Mouse (Mus musculus) gastrocnemius, postnatal 25 days (tissue): ENCODE results near the gene 2210011C24Rik. TPM values are rescaled to one million over a fixed set of nuclear protein-coding genes. Genes with fewer than 3 reads are reported as not detected.
A peak's percentile ranks its signal among the peaks of the same experiment; 100 is the strongest.

ENCODE experiments used
- DNase-seq: peaks from one replicate; pipeline ENCODE4 v3.0.0; 2022
- long read RNA-seq, 2 experiments: library from polyadenylated mRNA; stranded (forward); transcript quantifications; one replicate each; pipeline ENCODE4 v2.0.0; 2021
- total RNA-seq, 2 experiments: library from RNA; stranded (reverse); gene quantifications; 1 replicate in 1 of 2; 2 replicates in 1 of 2; pipeline ENCODE4 v1.2.3; 2021

2210011C24Rik gene
- total RNA-seq, result 1 to 10 TPM; 3.3 to 5.9 TPM
- long read RNA-seq, experiment 1, transcript 2210011C24Rik-204 (3 exons, 1,351 nt), result major isoform, 8 of 13 reads
- long read RNA-seq, experiment 1, partial matches to known transcripts, result 1 of 13 reads
- long read RNA-seq, experiment 1, other reads (novel, unspliced or antisense), result 2 of 13 reads
- long read RNA-seq, experiment 2, partial matches to known transcripts, result 2 of 7 reads
- long read RNA-seq, experiment 2, other reads (novel, unspliced or antisense), result 1 of 7 reads

DNA sequence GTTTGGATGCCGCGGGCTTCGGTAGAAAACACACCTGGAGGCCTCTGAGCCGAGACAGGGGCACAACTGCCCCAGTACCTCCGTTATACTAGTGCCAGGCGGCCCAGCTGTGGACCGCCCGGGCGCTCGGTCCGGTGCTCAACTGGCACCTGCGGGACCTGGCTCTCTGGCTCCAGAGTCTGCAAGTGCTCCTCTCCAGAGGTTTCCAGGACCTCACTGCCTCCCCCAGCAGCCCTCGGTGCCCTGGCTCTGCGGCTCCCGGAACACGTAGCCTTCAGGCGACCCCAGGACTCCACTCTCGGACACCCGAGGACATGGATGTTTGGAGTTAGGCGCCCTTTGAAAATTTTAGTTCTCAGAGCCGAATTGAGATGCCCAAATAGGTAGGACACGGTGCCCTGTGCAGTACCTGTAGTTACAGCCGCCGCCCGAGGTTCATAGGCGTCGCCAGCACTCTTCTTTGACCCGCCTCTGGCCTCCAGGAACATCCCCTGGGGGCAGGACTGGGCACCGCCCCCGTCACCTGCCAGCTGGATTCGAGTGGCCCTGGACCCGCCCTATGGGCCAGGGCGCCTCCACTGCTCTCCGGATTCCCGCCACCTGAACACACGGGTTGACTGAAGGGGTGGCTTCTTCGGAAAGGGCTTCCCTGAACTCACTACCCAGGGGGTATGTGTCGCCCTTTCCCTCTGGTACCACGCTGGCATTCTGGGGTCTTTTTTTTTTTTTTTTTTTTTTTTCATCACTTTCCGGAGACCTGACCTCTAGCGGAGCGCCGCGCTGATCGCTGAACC is at the start of gene 2210011C24Rik:
2210011C24Rik (minus strand) TSS at position 467 of the 794 bp plus-strand sequence.
- DNase-seq, result peak; percentile 46

DNA sequence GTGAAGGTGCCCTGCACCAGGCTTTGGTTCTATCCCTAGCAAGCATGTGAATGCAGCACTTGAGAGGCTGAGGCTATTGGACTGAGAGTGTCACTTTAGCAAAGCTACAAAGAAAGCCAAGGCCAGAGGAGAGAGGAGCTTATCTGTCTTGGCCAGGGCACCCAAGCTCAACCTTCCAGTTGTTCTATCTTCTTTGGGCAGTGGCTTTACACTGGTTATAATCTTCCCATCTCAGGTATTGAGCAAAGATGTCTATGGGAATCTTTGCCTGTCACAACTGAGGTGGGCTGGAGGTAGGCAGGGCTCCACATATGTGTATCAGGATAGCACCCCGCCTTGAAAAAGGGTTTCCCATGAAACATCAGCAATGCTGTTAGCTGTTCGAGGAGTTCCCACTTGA is 48.3 kb upstream of the 2210011C24Rik start:
- DNase-seq, result no peak

DNA sequence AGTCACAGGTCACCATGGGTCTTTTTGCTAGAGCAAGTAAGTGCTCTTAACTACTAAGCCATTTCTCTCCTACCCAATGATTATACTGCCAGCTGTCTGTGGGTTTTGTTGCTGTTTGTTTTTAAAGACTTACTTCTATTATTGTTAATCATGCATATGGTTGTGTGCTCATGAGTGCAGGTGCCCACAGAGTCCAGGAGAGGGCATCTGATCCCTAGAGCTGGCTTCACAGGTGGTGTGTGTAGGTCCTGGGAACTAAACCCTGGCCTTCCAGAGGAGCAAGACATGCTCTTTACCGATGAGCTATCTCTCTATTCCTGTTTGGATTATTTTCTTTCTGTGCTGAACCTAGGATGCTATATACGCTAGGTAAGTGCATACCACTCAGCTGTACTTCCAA is 47.3 kb upstream of the 2210011C24Rik start:
- DNase-seq, result no peak

DNA sequence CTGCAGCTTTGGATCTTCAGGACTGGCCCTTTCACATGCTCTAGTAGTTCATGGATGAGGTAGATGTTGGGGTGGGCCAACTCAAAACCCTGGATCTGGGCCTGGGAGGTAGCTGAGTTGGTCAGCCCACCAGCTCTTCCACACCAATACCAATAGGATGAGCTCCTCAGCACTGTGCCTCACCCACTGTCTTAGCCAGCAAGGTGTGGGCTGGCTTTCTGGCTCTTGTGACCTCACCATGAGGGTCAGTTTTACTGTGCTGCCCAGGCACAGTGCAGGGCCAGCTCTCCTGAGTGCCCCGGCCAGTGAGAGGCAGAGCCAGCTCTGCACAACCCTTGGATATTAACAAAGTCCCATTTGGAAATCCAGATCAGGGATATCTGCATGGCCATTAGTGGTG is 45.9 kb upstream of the 2210011C24Rik start:
- no peak for DNase-seq

DNA sequence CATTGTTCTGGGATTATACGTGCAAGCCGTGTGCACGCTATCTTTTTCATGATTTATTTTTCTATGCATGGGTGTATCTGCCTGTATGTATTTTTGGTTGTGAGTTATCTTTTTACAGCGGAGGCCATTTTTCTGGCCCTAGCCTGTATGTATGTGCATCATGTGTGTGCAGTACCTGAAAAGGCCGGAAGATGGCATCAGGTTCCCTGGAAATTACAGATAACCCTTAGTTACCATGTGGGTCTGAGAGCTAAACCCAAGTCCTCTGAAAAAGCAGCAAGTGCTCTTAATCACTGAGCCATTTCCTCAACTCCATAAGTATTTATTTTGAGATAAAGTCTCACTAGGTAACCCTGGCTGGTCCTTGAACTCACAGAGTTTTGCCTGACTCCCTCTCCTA is 41.3 kb upstream of the 2210011C24Rik start:
- no peak for DNase-seq

DNA sequence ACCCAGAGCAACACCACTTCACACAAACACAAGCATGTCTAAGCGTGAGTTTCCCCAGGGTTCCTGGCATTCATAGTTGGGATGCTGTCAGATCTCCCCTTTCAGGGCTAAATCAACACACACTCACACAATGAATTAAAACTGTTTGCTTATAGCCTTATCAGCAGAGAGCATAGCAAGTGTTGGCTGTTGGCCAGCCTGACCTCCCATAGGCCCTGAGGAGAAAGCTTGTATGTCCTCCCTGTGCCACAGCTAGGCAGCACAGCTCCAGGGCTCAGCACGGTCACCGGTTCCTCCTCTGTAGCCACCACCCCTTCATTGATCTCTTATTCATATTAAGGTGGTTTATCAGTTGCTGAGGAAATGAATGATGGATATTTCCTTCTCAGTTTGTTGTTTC is 40.8 kb upstream of the 2210011C24Rik start:
- DNase-seq, result no peak

DNA sequence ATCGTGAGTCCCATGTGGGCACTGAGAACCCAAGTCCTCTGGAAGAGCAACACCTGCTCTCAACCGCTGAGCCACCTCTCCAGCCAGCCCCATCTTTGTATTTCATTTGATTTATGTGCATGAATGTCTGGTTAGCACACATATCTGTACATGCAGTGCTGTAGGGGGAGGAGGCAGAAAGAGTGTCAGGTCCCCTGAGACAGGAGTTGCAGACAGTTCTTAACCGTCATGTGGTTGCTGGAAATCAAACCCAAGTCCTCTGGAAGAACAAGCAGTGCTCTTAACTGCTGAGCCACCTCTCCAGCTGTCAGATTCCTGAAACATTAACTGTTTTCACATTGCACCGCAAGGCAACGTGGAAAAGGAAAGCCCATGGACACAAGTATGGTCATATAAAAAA is 36.2 kb upstream of the 2210011C24Rik start:
- DNase-seq, result no peak

DNA sequence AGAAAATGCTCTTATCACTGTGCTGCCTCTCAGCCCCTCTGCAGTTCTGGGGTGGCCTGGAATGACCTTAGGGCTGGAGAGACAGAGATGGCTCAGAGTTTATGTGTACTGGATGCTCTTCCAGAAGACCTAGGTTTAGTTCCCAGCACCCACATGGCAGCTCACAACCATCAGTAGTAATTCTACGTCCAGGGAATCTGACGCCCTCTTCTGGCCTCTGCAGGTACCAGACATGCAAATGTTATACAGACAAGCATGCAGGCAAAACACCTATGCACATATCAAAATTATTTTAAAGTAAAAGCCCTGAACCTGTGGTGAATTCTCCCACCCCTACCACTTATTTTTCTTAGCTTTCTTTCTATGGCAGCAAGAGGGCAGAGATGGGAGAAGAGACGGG is 34.5 kb upstream of the 2210011C24Rik start:
- DNase-seq, result no peak

DNA sequence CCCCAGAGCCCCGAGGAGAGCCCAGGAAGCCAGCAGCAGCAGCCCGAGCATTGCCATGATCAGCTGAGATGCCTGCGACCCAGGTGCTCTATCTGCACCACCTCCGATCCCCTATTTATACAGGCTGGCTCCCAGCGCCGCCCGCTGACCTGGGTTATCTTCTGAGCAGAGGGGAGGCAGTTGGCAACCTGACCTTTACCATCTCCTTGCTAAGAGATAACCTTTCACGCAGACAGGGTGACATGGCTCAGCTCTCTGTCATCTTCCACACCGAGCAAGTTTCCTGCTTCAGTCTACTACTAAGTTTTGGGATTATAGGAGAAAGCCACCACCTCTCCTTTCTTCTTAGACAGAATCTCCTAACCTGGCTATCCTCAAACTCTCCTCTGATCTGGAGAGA is 32.9 kb upstream of the 2210011C24Rik start, which contains the start of gene Rln3:
Rln3 (minus strand) TSS at position 101 of the 400 bp plus-strand sequence.
- no peak for DNase-seq

DNA sequence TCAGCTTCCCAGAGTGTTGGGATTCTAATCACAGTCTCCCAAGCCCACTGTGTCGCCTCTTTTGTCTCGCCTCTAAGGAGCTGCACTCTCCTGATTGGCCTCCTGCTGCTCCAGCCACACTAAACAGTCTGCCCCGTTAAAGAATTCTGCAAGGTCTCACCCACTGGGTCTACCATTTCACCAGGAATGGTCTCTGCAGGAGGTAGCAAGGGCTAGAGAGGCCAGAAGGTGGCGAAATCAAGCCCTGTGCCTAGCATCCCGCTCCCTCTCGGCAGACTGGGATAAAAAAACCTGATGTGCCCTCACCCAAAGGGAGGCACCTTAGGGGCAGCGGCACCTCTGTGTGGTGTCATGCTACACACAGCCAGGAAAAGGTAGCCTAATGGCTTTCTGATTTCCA is 32.1 kb upstream of the 2210011C24Rik start:
- DNase-seq, result no peak

DNA sequence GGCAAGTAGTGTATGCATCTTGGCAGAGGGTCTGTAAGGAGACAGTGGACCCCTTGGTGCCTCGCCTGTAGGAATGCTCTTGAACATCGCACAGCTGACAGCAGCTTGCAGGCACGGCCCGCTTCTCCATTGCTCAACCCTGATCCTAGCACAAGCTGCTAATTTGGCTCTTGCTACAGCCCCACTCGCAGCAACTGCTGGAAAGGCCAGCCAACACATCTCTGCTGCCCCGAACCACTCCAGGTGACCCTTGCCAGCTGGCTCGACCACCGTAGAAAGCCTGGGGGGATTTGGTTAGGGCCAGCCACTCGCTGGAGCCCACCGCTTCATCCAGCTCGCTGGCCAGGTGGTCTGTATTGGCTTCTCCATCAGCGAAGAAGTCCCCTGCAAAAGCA is 31.0 kb upstream of the 2210011C24Rik start:
- DNase-seq, result no peak

DNA sequence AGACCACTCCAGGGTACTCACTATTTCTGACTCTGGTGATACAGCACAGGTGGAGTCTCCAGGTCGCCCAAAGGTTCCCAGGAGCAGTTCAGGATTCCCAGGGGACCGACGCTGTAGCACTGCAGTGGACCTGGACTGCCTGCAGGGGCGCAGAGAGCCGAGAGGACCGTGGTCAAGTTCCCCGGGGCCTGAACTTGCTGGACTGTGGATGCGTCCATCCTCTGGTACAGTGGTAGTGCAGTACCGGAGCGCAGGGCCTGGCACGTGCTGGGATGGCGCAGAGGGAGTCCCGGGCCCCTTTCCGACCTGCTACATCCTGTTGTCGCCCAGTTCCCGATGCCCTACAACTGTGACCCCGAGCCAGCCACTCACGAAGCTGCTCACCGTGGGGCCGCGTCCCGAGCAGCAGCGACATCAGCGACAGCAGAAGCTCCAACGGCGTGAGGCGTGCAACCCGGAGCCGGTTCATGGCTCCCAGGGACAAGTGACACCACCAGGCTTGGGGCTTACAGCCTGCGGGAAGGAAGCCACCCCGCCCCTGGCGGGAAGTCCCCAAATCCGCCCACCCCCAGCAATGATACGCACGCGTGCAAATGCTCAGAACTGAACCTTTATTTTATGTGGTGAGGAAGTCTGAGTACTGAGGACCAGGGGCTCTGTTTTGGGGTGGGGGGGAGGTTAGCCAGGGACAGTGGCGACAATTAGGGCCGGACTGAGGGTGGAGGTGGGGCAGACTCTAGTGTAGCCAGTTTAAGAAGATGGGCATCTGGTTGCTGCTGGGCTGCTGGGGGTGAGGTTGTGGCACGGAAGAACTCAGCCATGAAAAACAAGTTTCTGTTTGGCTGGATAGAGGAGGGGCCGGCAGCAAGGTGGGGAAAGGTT is 30.3 kb upstream of the 2210011C24Rik start, which contains the start of gene Il27ra:
Il27ra (minus strand) TSS at position 524 of the 882 bp plus-strand sequence.
- peak; percentile 57 for DNase-seq

DNA sequence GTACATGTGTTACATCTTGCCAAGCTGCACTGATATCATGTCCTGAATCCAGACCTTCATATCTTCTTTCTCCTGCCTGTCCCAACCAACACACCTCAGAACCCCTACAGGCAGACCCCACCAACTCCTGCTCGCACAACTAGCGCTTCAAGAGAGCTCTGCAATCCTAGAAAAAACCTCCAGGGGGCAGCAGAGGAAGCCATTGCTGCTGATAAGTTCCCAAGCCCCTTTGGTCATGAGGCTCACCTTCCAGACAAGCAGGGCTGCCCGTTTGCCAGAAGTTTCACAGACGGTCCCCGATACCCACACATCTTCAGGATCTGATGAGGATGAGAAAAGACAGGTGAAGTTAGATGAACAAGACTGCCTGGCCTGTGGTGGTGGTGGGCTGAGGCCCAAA is 27.1 kb upstream of the 2210011C24Rik start:
- peak; percentile 39 for DNase-seq

DNA sequence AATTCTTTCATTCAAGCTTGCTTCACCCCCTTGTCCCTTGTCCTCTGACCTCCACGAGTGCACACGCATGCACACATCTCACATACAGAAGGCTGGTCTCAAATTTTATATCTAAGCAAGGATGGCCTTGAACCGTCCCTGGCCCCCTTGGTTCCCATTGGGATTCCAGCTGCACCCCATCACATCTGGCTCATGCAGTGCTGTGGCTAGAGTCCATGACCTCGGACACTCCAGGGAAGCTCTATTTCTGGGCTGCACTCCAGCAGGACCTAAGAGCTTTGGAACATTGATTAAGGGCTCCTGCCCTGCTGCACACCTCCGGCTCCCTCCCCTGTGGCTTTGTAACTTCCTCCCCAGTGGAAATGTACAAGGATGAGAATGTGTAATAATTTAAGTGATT is 26.0 kb upstream of the 2210011C24Rik start:
- no peak for DNase-seq

DNA sequence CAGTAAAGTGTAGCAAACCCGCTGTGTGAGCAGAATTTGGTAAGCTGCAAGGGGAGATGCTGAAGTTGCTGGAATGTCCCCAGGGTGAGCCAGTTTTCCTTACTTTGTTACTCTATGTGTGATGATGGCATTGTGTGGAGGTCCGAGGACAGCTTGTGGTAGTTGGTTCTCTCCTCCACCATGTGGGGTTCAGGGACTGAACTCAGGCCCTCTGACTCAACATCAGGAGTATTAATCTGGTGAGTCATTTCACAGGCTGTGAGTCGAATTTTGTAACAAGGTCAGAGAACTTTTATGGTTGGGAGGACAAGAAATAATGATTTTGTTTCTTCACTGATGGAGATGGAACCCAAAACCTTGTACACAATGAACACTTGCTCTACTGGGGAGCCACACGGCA is 20.8 kb upstream of the 2210011C24Rik start:
- no peak for DNase-seq

DNA sequence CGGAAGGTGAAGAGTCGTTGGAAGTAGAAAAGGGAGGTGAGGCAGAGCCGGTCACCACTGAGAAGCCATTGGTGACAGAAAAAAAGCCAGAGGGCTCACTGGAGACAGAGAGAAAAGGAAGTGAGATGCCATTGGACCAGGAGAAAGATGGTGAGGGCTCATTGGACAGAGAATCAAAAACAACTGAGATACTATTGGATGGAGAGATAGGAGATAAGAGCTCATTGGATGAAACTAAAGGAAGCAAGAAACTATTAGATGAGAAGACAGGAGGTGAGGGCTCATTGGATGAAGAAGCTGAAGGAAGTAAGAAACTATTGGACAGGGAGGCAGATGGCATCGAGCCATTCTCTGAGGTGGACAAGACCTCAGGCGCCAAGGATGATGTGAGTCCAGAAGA is 17.3 kb upstream of the 2210011C24Rik start:
- DNase-seq, result no peak

DNA sequence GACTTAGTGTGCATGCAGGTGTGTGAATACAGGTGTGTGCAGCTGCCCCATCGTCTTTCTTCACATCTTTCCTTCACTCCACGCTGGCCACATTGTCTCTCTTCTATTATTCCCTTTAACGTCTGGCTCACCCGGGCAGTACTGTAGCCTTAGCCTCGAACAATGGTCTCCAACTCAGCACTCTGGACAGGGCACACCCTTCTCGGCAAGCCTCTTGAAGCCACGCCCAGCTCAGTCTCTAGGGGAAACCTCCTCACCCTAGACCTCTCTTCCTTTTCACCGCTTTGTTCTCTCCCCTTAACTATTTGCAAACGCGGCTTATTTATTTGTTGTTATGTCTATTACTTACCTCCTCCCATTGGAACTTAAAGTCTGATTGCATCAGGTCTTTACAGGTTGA is 15.5 kb upstream of the 2210011C24Rik start:
- no peak for DNase-seq

DNA sequence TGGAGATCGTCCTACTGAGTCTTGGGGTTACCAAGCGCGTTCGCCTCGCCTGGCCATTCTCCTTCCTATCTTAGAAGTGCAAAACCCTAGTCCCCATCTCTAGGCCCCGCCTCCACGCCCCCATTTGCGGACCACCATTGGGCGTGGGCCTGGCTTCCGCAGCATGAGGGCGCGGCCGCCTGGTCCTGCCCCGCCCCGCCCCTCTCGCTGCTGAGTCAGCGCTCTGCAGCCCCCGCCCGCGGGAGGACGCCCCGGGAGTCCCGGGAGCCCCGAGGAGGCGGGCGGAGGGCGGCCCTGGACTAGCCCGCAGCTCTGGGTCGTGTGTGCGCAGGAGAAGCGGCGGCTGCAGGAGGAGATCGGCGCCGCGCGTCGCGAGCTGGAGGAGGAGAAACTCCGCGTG is 13.9 kb upstream of the 2210011C24Rik start:
- DNase-seq, result peak; percentile 62

DNA sequence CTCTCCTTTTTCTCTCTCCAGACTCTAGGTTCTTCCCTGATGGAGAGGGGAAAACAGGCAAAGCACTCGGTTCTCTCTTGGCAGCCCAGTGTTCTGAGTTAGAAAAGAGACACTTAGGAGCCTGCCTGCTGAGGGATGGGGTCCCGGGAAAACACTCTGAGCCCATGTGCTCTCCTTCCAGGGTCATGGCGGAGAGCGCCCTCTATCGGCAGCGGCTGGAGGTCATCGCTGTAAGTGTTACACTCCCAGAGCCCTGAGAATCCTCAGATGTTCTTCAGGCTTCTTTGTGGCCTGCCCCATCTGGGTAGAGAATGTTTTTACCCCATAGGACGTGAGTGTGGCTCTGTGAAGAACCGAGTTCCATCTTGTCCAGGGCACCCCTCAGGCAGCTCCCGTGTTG is 12.2 kb upstream of the 2210011C24Rik start:
- DNase-seq, result no peak

DNA sequence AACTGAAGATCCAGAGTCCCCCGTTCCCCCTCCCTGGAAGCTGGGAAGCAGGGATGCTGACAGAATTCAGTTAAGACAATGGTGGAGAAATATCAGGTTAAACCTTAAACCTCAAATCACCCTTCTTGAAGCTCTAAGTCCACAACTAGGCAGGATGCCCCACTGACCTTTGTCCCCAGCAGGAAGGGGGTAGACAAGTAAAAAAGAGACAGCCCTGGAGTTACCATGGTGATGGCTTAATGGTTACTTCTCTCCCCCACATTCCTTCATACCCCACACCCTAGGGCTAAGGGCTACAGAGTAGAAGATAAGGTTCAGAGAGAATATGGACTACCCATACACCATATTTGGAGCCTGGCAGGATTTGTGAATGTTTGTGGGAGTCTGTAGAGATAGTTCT is 11.7 kb upstream of the 2210011C24Rik start:
- no peak for DNase-seq

DNA sequence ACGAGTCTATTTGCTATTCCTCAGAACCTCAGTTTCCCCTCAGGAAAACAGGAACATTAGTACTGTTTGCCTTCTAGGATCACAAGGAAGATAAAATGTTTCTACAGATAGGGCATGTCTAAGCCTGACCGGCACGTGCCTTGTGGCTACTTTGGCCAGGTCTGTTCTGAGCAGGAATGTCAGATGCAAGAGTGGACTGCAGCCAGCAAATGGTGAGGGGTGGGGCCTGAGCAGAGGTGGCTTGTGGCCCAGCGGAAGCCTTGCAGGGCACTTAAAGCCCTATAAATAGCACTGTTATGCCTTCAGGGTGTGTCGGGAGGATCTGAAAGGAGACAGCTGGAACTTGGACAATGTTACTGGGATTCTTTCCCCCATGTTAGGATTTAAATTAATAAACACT is 11.1 kb upstream of the 2210011C24Rik start:
- DNase-seq, result peak; percentile 76

DNA sequence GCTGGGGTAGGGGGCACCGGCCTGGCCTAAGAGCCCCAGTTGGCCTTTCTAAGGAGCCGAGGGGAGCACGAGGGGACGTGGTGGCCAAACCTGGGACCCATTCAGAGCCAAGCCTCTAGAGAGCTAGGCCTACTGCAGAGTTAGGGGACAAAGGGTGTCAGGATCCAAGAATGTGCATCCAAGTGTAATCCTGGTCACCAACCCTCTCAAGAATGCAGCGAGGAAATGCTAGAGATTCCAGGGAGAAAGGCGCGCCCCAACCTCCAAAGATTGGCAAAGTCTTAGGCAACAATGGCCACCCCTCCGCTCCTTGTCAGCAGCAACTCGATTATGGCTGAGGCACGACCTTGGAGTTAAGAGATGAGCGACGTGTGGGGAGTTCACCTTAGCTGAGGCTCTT is 9.6 kb upstream of the 2210011C24Rik start:
- no peak for DNase-seq

DNA sequence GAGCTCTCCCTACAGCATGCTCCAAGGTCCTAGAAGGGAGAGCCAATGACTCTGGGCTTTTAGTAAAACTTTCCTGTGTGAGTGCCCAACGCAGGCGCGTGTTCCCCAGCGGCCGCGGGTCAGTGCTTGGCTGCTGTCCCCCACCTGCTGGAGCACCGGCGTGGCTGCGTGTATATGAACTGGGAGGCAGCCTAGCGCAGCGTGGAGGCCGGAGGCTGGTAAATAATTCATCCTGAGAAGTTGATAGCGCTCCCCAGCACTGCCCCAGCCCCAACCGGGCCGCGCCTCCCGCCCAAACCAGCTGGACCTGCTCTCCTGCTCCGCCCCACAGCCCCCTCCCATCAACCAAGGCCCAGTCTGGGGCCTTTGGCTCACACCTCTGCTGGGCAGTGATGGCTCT is 9.1 kb upstream of the 2210011C24Rik start, which contains the start of gene Palm3:
Palm3 (plus strand) TSS at position 376 of the 400 bp plus-strand sequence.
- no peak for DNase-seq
